Mouse (Mus musculus) hindbrain, embryonic 12.5 days (tissue): ENCODE measurements at regions not wholly inside any gene's neighbourhood (a gene's known extent, or its start where the extent isn't known, plus 50 kb on each side); places are given as distances from the start of the nearest gene placed in this dataset.

Experiments
- ATAC-seq: fragments of 200-750 bp; cut with Nextera tagmentation; 2 replicates; pipeline ENCODE4 v1.8.0; 2017; ENCODE audit warnings: moderate TSS enrichment; ENCODE audit not compliant: low FRiP score
- H3K27ac ChIP-seq: fragments of 300-500 bp; sonication (generic); 2 replicates; pipeline ENCODE4 v1.5.1; 2016; ENCODE audit warnings: mild to moderate bottlenecking
- H3K27me3 ChIP-seq: fragments of 300-500 bp; sonication (generic); 2 replicates; pipeline ENCODE4 v1.6.1; 2016; ENCODE audit warnings: mild to moderate bottlenecking
- H3K36me3 ChIP-seq: fragments of 300-500 bp; sonication (generic); 2 replicates; pipeline ENCODE4 v1.6.1; 2016; ENCODE audit warnings: mild to moderate bottlenecking
- H3K4me1 ChIP-seq: fragments of 300-500 bp; sonication (generic); 2 replicates; pipeline ENCODE4 v1.6.1; 2016
- H3K4me2 ChIP-seq: fragments of 300-500 bp; sonication (generic); replicated peaks from 2 replicates; pipeline ENCODE4 v1.6.1; 2016; ENCODE audit warnings: mild to moderate bottlenecking
- H3K4me3 ChIP-seq: fragments of 300-500 bp; sonication (generic); 2 replicates; pipeline ENCODE4 v1.5.1; 2016; ENCODE audit warnings: mild to moderate bottlenecking
- H3K9ac ChIP-seq: fragments of 300-500 bp; sonication (generic); 2 replicates; pipeline ENCODE4 v1.6.1; 2016; ENCODE audit warnings: mild to moderate bottlenecking, moderate library complexity
- H3K9me3 ChIP-seq: fragments of 300-500 bp; sonication (generic); replicated peaks from 2 replicates; pipeline ENCODE4 v1.6.1; 2016; ENCODE audit warnings: mild to moderate bottlenecking
- WGBS: fragments of 180-500 bp; shearing (Covaris S2); methylation state at CpG from one replicate; pipeline ENCODE4 v1.1.7; 2016; 5-methylcytosine and 5-hydroxymethylcytosine counted together

- H3K4me2 ChIP-seq, result no peak overlapping the region
- no peaks in the 10 kb centered on the region for H3K36me3 ChIP-seq
- ATAC-seq, result no peak
- no peaks in the 10 kb centered on the region for H3K27me3 ChIP-seq
- no peak overlapping the region for H3K9ac ChIP-seq
- no peaks in the 10 kb centered on the region for H3K4me1 ChIP-seq
- no peak overlapping the region for H3K4me3 ChIP-seq
- H3K27ac ChIP-seq, result no peak overlapping the region
- 95% methylated on average over 12 of the region's 12 CpGs for WGBS
- H3K9me3 ChIP-seq, result no peaks in the 10 kb centered on the region
Observed at GRCm38 (mm10) chr10:122615658-122616057, 62.9 kb upstream of the Ppm1h start.

- H3K27me3 ChIP-seq, result no peaks in the 10 kb centered on the region
- ATAC-seq, result no peak
- H3K27ac ChIP-seq, result no peak overlapping the region
- H3K4me1 ChIP-seq, result no peaks in the 10 kb centered on the region
- no peak overlapping the region for H3K4me3 ChIP-seq
- 89% methylated on average over 6 of the region's 6 CpGs for WGBS
- no peaks in the 10 kb centered on the region for H3K36me3 ChIP-seq
- no peaks in the 10 kb centered on the region for H3K9me3 ChIP-seq
- no peak overlapping the region for H3K4me2 ChIP-seq
- H3K9ac ChIP-seq, result no peak overlapping the region
Observed at GRCm38 (mm10) chr10:122616385-122616784, 62.2 kb upstream of the Ppm1h start.

- no peak for ATAC-seq
- no peak overlapping the region for H3K4me3 ChIP-seq
- 39% methylated on average over 3 of the region's 3 CpGs for WGBS
- no peaks in the 10 kb centered on the region for H3K4me1 ChIP-seq
- no peaks in the 10 kb centered on the region for H3K36me3 ChIP-seq
- H3K9ac ChIP-seq, result no peak overlapping the region
- no peaks in the 10 kb centered on the region for H3K27me3 ChIP-seq
- no peak overlapping the region for H3K4me2 ChIP-seq
- no peaks in the 10 kb centered on the region for H3K9me3 ChIP-seq
- no peak overlapping the region for H3K27ac ChIP-seq
Observed at GRCm38 (mm10) chr10:122618854-122619253, 59.7 kb upstream of the Ppm1h start.

- 65% methylated on average over 16 of the region's 16 CpGs for WGBS
- 0 out of 2 replicates have a peak, but pooled peaks have one; percentile 19 for ATAC-seq
- H3K9ac ChIP-seq, result no peak overlapping the region
- no peaks in the 10 kb centered on the region for H3K9me3 ChIP-seq
- no peak overlapping the region for H3K4me3 ChIP-seq
- no peak overlapping the region for H3K27ac ChIP-seq
- no peaks in the 10 kb centered on the region for H3K4me1 ChIP-seq
- no peak overlapping the region for H3K4me2 ChIP-seq
- no peaks in the 10 kb centered on the region for H3K27me3 ChIP-seq
- no peaks in the 10 kb centered on the region for H3K36me3 ChIP-seq
Observed at GRCm38 (mm10) chr10:122619406-122620116, 59.0 kb upstream of the Ppm1h start.
